Mouse (Mus musculus) G1E-ER4 (cell line): ENCODE results near the gene Noc4l. TPM values are rescaled to one million over a fixed set of nuclear protein-coding genes. Genes with fewer than 3 reads are reported as not detected.

Experiments
- GATA1 ChIP-seq: IDR thresholded peaks from one replicate; pipeline ENCODE4 v1.8.0; 2012; ENCODE audit warnings: low read length, inconsistent platforms
- polyA plus RNA-seq: library from polyadenylated mRNA; stranded (reverse); fragments of >175 nt; gene quantifications from 2 replicates; pipeline ENCODE4 v1.2.3, GENCODE M21; 2012

Gene Noc4l
- polyA plus RNA-seq, 1 experiment: 228 TPM

DNA sequence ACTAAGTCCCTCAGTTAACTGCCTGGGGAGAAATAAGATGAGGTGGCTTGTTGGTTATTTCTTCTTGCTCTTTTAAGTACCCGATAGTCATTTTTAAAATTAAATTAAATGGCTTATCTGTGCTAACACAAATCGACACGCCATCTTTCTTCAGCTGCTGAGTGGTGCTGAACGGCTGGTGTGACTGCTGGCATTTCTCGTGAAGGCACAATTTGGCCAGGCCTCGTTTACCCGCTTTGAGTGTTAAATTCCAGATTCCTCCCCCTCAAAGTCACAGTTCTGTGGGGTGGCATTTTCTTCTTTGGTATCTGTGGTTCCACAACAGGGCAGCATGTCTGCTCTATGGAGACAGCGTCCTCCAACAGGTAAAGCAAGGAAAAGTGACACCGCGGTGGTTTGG lies 25.9 kb downstream of the Noc4l start:
- TF ChIP-seq GATA1: no peak

DNA sequence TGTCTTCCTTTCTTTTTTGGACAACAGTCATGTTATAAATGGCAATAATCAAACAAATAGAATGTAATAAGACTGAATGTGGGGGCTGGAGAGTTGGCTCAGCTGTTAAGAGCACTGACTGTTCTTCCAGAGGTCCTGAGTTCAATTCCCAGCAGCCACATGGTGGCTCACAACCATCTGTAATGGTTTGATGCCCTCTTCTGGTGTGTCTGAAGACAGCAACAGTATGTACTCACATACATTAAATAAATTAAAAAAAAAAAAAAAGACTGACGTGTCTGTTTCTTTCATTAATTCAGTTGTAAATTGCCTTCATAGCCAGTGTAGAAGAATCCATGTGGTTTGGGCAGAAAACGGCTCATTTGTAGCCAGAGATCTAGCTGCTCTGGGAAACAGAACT lies 28.9 kb downstream of the Noc4l start:
- TF ChIP-seq GATA1: no peak

- no peak for TF ChIP-seq GATA1
Observed at GRCm38 (mm10) chr5:110619226-110619625, 34.0 kb downstream of the Noc4l start.

GRCm38 (mm10) chr5:110611435-110612158 lies 41.6 kb downstream of the Noc4l start:
- TF ChIP-seq GATA1: no peak

DNA sequence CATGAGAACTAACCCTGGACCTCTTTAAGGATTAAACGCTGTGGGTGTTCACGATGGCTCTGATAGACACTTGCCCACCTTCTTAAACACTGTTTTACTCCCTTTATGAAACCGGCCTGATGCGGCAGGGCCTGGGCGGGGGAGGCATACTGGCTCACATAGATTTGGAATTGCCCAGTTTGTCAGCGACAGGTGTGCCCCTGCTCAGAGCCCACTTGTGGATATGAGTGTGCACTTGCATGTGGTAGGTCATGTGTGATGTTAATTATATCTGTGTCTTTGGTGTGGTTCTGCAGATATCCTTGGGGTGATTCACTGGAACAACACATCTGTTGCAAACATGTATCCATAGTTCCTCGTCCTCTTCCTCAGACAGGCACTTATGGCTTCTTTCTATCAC lies 42.7 kb downstream of the Noc4l start:
- no peak for TF ChIP-seq GATA1

DNA sequence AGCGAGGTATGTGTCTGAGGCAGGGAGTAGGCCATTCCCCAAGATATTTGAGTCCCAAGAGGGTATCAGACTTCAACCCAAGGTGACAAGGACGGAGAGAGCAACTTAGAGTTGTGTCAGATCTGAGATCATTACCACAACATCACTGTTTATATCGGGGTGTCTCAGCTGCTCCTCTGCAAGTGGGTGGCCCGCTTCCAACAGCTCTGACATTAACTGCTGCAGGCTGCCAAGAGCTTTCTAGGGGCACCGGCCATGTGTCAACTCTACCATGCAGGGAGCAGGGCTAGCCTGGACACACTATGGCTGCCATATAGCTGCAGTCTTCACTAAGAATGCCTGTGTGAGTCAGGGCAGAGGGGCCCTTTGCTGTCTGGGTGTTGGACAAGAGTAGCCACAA lies 43.3 kb downstream of the Noc4l start:
- no peak for TF ChIP-seq GATA1

DNA sequence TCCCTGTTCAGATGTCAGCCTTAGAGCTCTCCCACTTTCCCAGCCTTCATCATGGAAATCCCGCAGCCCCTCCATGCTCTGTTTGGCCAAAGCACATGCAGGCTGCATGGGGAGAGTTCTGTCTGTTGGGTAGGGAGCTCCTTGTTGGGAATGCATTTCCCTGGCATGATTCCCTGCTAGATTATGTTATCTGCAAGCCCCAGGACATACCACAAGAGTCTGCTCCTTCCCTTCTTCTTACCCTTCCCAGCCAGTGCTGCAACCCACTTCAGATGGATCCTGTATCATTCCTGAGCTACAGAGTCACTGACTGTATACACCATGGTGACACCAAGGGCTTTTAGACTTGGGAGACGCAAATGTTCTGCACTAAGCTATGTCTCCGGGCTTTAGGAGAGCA lies 43.8 kb downstream of the Noc4l start:
- no peak for TF ChIP-seq GATA1

DNA sequence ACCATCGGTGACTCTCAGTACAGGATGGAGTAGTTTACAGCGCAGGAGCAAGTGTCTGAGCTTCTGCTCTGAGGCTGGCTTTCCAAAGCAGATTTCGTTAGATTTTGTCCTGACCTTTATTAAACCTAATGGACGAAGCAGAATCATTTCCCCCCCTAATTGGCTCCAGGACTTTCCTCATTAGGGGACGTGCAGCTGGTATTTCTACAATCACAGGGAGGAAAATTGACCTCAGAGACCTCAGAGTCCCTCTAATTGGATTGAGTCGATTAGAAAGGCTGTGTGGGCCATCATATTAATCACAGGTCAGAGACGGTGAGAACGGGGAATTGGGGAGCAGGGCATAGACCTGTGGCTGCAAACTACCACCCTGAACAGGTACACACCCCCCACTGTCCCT lies 44.3 kb downstream of the Noc4l start:
- TF ChIP-seq GATA1: no peak

- no peak for TF ChIP-seq GATA1
Observed at GRCm38 (mm10) chr5:110608336-110608735, 44.9 kb downstream of the Noc4l start.

GRCm38 (mm10) chr5:110607767-110608166 lies 45.5 kb downstream of the Noc4l start:
- no peak for TF ChIP-seq GATA1

DNA sequence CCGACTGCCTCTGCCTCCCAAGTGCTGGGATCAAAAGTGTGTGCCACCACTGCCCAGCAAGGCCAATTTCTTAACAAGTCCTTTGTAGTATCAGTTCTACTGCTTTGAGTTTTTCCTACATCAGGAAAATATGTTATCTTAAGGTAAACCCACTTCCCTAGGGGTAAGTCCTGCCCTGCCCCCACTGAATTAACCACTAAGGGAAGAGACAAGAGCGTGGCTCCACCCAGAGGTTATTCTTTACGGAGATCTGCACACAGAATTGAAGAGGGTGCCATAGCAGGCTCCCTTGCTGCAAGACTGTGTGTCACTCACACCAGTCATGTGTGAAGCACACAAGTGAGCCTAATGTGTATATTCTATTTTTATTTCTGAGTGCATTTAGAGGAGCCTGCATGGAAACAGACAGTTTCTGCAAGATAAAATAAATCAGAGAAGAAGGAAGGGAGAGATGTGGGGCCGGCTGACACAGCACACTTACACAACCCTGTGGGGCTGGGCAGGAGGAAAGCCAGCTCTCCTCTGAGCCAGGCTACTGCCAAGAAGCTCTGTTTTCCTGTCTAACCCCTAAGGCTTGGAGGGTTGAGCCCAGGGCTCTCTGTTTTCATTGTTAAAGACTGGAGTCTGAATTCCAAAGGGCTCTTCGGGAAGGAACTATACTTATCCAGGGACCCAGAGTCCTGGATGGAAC lies 47.5 kb downstream of the Noc4l start:
- TF ChIP-seq GATA1: no peak

- no peak for TF ChIP-seq GATA1
Observed at GRCm38 (mm10) chr5:110604311-110604710, 48.9 kb downstream of the Noc4l start.

GRCm38 (mm10) chr5:110603016-110603685 lies 50.1 kb downstream of the Noc4l start:
- TF ChIP-seq GATA1: no peak

Other genes starting within 250 kb of the Noc4l start
- gene Fbrsl1, start 204.9 kb downstream of the Noc4l start, polyA plus RNA-seq: 95.7 and 117 TPM in 2 replicates
- not detected in 2 replicates for gene Galnt9, start 109.1 kb downstream of the Noc4l start, polyA plus RNA-seq
- 14.9 and 18.8 TPM in 2 replicates for gene Ddx51, start within 50 bp of the Noc4l start, polyA plus RNA-seq
- 86.1 and 147 TPM in 2 replicates for gene Ep400, start 117.3 kb upstream of the Noc4l start, polyA plus RNA-seq
- gene Pus1, start 127.2 kb upstream of the Noc4l start, polyA plus RNA-seq: 131 and 177 TPM in 2 replicates
- gene Ulk1, start 156.7 kb upstream of the Noc4l start, polyA plus RNA-seq: 139 and 154 TPM in 2 replicates
- 53.4 and 69.7 TPM in 2 replicates for gene Hscb, start 186.4 kb upstream of the Noc4l start, polyA plus RNA-seq
- 1.6 and 2.0 TPM in 2 replicates for gene Chek2, start 186.6 kb upstream of the Noc4l start, polyA plus RNA-seq
- 0.62 and 0.70 TPM in 2 replicates for gene Ttc28, start 226.4 kb upstream of the Noc4l start, polyA plus RNA-seq